Mouse (Mus musculus): Measurements from ENCODE around the gene Rpn2. TPM values are rescaled to one million over a fixed set of nuclear protein-coding genes. Genes with fewer than 3 reads are reported as not detected.
A peak's percentile ranks its signal among the peaks of the same experiment; 100 is the strongest.

Gene Rpn2
- polyA plus RNA-seq, 1 experiment from 2014 or later: 237 TPM

DNA sequence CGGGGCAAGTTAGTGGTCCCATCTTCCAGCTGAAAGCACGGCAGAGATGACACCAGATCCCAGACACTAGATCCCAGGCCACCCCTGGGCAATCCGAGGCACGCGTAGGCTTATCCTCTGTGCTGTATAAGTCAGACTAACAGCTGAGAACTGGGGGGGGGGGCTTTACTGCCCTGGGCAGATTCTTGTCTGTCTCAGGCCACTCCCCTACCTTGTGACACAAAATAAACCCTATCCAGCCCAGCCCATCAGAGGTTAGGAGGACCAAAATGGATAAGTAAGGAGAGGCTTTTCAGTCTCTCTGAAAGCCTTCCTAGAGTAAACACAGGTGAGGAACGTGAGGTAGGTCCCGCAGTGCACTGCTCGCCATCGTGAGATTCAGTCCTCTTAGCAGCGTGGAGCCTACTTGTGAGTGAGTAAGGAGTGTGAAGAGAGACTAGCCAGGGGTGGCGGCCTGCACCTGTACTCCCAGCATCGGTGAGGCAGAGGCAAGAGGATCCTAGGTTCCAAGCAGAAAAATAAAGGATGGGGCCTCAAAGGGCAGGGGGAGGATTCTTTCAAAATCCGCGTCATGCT, 37.6 kb downstream of the Rpn2 start:
- no peaks in the 10 kb centered on the region for H3K27me3 ChIP-seq (replicated peaks; ENCODE audit: control insufficient read depth, insufficient read depth, low read length)
- no peaks in the 10 kb centered on the region for H3K9me3 ChIP-seq (ENCODE audit: control insufficient read depth, low read length)
- ATAC-seq: no peak
- no peak overlapping the region for H3K4me3 ChIP-seq (ENCODE audit: low read length)
- no peak overlapping the region for H3K27ac ChIP-seq (ENCODE audit: low read depth, low read length)
- no peak overlapping the region for H3K9ac ChIP-seq (ENCODE audit: low read depth, low read length)
- H3K36me3 ChIP-seq (ENCODE audit: control insufficient read depth, insufficient read depth, low read length): peaks cover 24% of the 10 kb centered on the region
- no peak overlapping the region for H3K4me2 ChIP-seq (ENCODE audit: low read length)
- peaks cover 20% of the 10 kb centered on the region for H3K4me1 ChIP-seq (ENCODE audit: control insufficient read depth, insufficient read depth, low read depth, low read length)
- 91% methylated on average over 10 of the region's 14 CpGs for WGBS

DNA sequence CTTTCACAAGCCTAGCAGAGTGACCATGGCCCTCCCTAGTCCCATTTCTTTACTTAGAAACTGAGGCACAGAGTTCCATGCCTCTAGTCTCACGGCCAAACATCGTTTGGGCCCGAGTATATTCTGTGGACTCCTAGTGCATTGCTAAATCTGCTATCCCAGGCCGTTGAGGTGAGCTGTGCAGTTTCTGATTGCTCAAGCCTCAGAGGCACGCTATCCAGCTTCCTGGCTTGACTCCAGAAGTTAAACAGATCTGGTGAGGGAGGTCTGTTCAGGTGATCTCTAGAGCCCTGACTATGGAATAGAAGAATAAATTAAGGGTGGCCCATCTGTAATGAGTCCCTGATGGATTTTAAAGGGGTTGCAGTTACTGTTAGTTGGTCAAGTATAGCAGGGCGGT, 38.4 kb downstream of the Rpn2 start:
- no peak overlapping the region for H3K27ac ChIP-seq (ENCODE audit: low read depth, low read length)
- H3K9ac ChIP-seq (ENCODE audit: low read depth, low read length): no peak overlapping the region
- no peak for ATAC-seq
- WGBS: 81% methylated on average over 6 of the region's 6 CpGs
- no peak overlapping the region for H3K4me2 ChIP-seq (ENCODE audit: low read length)
- H3K9me3 ChIP-seq (ENCODE audit: control insufficient read depth, low read length): no peaks in the 10 kb centered on the region
- no peak overlapping the region for H3K4me3 ChIP-seq (ENCODE audit: low read length)
- peaks cover 28% of the 10 kb centered on the region for H3K36me3 ChIP-seq (ENCODE audit: control insufficient read depth, insufficient read depth, low read length)
- H3K4me1 ChIP-seq (ENCODE audit: control insufficient read depth, insufficient read depth, low read depth, low read length): peaks cover 26% of the 10 kb centered on the region
- no peaks in the 10 kb centered on the region for H3K27me3 ChIP-seq (replicated peaks; ENCODE audit: control insufficient read depth, insufficient read depth, low read length)

DNA sequence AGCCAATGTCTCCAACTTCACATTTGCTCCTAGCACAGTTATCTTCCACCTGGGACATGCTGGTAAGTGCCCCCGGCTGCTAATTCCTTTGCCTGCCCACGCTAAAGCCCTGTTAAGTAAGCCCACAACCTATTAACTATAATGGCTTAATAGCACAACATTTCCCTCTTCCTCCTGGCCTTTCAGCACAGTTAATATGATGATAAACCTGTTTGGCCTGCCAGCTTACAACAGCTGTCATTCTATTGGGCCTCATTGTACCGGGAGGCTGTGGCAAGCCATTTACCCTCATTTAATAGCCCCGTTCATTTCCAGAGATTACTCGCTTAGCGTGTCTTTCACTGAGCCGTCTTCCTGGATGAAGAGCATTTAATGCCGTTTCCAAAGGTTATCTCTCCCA, 41.3 kb downstream of the Rpn2 start:
- Histone ChIP-seq H3K27ac (ENCODE audit: low read depth, low read length) (no peak overlapping the region), H3K9me3 (ENCODE audit: control insufficient read depth, low read length) (no peaks in the 10 kb centered on the region), H3K36me3 (ENCODE audit: control insufficient read depth, insufficient read depth, low read length) (peaks cover 33% of the 10 kb centered on the region), H3K4me2 (ENCODE audit: low read length) (no peak overlapping the region), H3K4me1 (ENCODE audit: control insufficient read depth, insufficient read depth, low read depth, low read length) (peaks cover 18% of the 10 kb centered on the region), H3K9ac (ENCODE audit: low read depth, low read length) (no peak overlapping the region), H3K4me3 (ENCODE audit: low read length) (no peak overlapping the region), H3K27me3 (replicated peaks; ENCODE audit: control insufficient read depth, insufficient read depth, low read length) (no peaks in the 10 kb centered on the region)
- WGBS: 69% methylated on average over 8 of the region's 8 CpGs
- no peak; the same call in 1 of the 2 replicates for ATAC-seq

DNA sequence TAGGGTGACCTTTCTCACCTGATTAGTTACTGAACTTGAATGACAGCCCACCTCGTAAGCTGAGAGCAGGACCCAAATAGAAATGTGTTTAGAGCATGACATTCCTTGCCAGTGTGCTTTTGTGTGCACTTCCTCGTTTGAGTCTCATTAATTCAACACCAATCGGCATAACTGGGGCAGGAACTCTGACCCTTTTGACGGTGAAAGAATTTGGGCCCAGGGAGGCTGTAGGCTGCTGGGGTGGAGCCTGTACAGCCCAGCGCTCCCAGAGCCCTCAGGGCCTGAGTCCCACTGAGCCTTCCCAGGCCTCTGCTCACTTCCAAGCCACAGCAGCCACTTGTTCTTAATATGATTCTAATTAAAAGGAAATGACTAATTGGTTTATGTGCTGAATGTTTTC, 42.1 kb downstream of the Rpn2 start:
- 33% methylated on average over 5 of the region's 5 CpGs for WGBS
- no peak overlapping the region for H3K4me3 ChIP-seq (ENCODE audit: low read length)
- H3K4me2 ChIP-seq (ENCODE audit: low read length): no peak overlapping the region
- no peak overlapping the region for H3K9ac ChIP-seq (ENCODE audit: low read depth, low read length)
- H3K27me3 ChIP-seq (replicated peaks; ENCODE audit: control insufficient read depth, insufficient read depth, low read length): no peaks in the 10 kb centered on the region
- peaks cover 35% of the 10 kb centered on the region for H3K36me3 ChIP-seq (ENCODE audit: control insufficient read depth, insufficient read depth, low read length)
- H3K9me3 ChIP-seq (ENCODE audit: control insufficient read depth, low read length): no peaks in the 10 kb centered on the region
- no peak for ATAC-seq
- H3K27ac ChIP-seq (ENCODE audit: low read depth, low read length): no peak overlapping the region
- H3K4me1 ChIP-seq (ENCODE audit: control insufficient read depth, insufficient read depth, low read depth, low read length): peaks cover 18% of the 10 kb centered on the region

DNA sequence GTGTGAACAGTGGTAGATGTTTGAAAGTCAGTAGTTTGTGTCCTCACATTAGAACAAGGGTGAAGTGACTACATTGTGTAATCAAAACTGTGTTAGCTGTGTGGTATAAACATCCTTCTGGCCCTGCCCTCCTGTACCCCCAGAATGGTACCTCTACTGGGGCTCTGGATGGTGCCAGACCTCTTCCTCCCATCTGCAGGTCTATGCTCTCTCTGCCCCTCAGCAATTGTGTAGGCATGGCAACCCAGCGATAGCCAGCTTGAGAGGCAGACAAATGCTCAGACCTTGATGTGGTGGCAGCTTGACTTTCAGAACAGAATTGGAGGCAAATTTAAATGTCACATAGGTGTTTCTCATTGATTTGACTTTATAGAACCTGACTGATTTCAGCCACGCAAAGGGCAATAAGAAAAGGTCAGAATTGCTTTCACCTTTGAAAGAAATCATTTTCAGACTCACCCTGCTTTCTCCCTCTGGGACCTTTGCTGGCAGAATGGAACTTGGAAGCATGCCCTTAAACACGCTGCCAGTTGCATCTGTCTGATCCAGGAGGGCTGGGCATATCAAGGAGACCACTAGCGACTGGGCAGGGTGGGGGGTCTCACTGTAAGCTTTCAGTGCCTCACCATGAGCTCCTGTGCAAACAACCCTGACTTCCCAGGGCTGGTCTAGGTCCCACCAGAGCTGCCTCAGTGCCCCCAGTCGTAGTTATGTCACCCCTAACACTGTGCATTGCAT, 43.4 kb downstream of the Rpn2 start:
- no peak overlapping the region for H3K4me2 ChIP-seq (ENCODE audit: low read length)
- H3K27me3 ChIP-seq (replicated peaks; ENCODE audit: control insufficient read depth, insufficient read depth, low read length): no peaks in the 10 kb centered on the region
- H3K9me3 ChIP-seq (ENCODE audit: control insufficient read depth, low read length): no peaks in the 10 kb centered on the region
- WGBS: 56% methylated on average over 5 of the region's 5 CpGs
- H3K9ac ChIP-seq (ENCODE audit: low read depth, low read length): no peak overlapping the region
- peaks cover 28% of the 10 kb centered on the region for H3K36me3 ChIP-seq (ENCODE audit: control insufficient read depth, insufficient read depth, low read length)
- H3K27ac ChIP-seq (ENCODE audit: low read depth, low read length): peak overlapping the region; percentile 44
- ATAC-seq: 0 out of 2 replicates have a peak, but pooled peaks have one; percentile 30
- H3K4me3 ChIP-seq (ENCODE audit: low read length): no peak overlapping the region
- peaks cover 14% of the 10 kb centered on the region for H3K4me1 ChIP-seq (ENCODE audit: control insufficient read depth, insufficient read depth, low read depth, low read length)

DNA sequence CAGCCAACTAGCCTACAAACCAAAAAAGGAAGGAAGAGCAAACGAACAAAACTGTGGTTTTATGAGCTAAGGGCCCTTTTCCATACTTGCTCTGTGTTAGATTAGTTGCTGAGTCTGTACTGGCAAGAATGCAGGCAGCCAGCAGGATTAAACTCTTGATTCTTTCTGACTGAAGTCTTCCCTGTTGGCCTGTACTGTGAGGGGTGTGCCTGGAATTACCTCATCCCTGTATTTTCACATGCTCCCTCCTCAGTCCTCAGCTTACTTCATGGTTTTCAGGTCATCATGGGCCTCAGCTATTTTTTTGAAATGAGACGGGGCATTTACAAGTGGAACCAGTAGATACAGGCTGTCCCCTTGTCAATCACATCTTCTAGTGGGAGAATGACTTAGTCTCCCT, 46.4 kb downstream of the Rpn2 start:
- WGBS: 73% methylated on average over 2 of the region's 2 CpGs
- H3K36me3 ChIP-seq (ENCODE audit: control insufficient read depth, insufficient read depth, low read length): peaks cover 16% of the 10 kb centered on the region

DNA sequence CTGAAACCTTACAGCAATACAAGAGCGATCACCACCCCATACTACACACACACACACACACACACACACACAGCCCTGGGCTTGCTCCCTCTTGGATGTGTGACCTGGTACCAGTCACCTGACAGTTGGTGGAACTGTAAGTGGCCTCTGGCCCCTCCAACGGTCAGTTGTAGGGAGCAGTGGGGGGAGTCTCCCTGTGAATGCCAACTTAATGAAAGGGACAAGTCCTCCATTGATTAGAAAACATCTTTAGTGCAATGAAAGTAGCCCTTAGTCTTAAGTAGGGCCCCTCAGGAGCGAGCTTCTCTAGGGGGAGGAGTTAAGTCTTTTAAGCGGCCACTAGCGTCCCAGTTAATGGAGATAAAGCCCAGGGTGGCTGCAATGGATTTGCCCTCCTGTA, 49.3 kb downstream of the Rpn2 start:
- Histone ChIP-seq H3K4me3 (ENCODE audit: low read length) (no peak overlapping the region), H3K4me2 (ENCODE audit: low read length) (no peak overlapping the region), H3K9ac (ENCODE audit: low read depth, low read length) (no peak overlapping the region), H3K36me3 (ENCODE audit: control insufficient read depth, insufficient read depth, low read length) (peaks cover 10% of the 10 kb centered on the region), H3K27me3 (replicated peaks; ENCODE audit: control insufficient read depth, insufficient read depth, low read length) (no peaks in the 10 kb centered on the region), H3K9me3 (ENCODE audit: control insufficient read depth, low read length) (no peaks in the 10 kb centered on the region), H3K27ac (ENCODE audit: low read depth, low read length) (peak overlapping the region; percentile 49; the same call in 1 of the 2 replicates), H3K4me1 (ENCODE audit: control insufficient read depth, insufficient read depth, low read depth, low read length) (peaks cover 12% of the 10 kb centered on the region)
- WGBS: 13% methylated on average over 5 of the region's 5 CpGs
- peak; percentile 34 for ATAC-seq

More for the DNA sequence above, 46.4 kb downstream of the Rpn2 start:
- ATAC-seq: no peak
- Histone ChIP-seq H3K9ac (ENCODE audit: low read depth, low read length) (no peak overlapping the region), H3K4me1 (ENCODE audit: control insufficient read depth, insufficient read depth, low read depth, low read length) (peaks cover 23% of the 10 kb centered on the region), H3K9me3 (ENCODE audit: control insufficient read depth, low read length) (no peaks in the 10 kb centered on the region), H3K4me2 (ENCODE audit: low read length) (no peak overlapping the region), H3K27me3 (replicated peaks; ENCODE audit: control insufficient read depth, insufficient read depth, low read length) (no peaks in the 10 kb centered on the region), H3K4me3 (ENCODE audit: low read length) (no peak overlapping the region), H3K27ac (ENCODE audit: low read depth, low read length) (no peak overlapping the region)

DNA sequence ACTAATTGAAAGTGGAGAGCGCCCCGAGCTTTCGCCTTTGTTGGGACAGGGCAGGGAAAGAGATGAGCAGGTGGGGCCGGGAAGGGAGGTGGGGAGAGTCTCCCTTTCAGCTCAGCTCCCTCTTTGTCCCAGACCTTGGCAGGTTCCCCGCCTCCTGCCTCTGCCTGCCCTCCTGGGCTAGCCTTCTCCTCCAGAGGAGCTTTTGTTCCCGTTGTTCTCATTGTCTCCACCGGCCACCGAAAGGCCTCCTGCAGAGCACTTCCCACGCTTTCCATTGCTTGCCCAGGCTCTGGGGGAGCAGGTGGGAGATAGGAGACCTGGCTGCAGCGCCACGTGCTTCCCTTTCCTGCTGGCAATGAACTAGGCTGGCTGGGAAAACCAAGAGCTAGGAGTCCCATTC, 49.8 kb downstream of the Rpn2 start:
- Histone ChIP-seq H3K9me3 (ENCODE audit: control insufficient read depth, low read length) (no peaks in the 10 kb centered on the region), H3K27me3 (replicated peaks; ENCODE audit: control insufficient read depth, insufficient read depth, low read length) (no peaks in the 10 kb centered on the region), H3K4me1 (ENCODE audit: control insufficient read depth, insufficient read depth, low read depth, low read length) (peaks cover 12% of the 10 kb centered on the region), H3K4me2 (ENCODE audit: low read length) (no peak overlapping the region), H3K27ac (ENCODE audit: low read depth, low read length) (peak overlapping the region; percentile 49; the same call in 1 of the 2 replicates), H3K36me3 (ENCODE audit: control insufficient read depth, insufficient read depth, low read length) (peaks cover 8% of the 10 kb centered on the region), H3K4me3 (ENCODE audit: low read length) (no peak overlapping the region), H3K9ac (ENCODE audit: low read depth, low read length) (0 out of 2 replicates have a peak overlapping the region, but pooled peaks have one; percentile 13)
- ATAC-seq: peak; percentile 74
- 6% methylated on average over 11 of the region's 11 CpGs for WGBS

DNA sequence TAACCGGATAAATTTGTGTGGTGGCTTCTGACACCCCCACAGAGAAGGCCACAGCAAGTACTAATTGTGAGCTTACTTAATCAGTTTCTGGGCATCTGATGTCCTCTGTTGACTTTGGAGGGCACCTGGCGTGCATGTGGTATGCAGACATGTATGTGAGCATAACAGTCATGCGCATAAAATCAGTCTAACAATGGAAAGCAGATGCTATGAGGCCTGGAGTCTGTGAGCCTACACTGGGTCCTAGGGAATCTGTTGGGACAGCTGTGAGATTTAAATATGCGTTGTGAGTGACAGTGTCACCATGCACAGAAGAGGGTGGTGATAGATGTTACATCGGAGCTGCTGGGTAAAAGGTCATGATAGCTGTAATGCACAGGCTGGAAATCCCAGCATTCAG, 53.2 kb downstream of the Rpn2 start:
- no peak for ATAC-seq
- no peaks in the 10 kb centered on the region for H3K27me3 ChIP-seq (replicated peaks; ENCODE audit: control insufficient read depth, insufficient read depth, low read length)
- no peak overlapping the region for H3K9ac ChIP-seq (ENCODE audit: low read depth, low read length)
- no peak overlapping the region for H3K4me2 ChIP-seq (ENCODE audit: low read length)
- no peaks in the 10 kb centered on the region for H3K36me3 ChIP-seq (ENCODE audit: control insufficient read depth, insufficient read depth, low read length)
- H3K4me3 ChIP-seq (ENCODE audit: low read length): no peak overlapping the region
- H3K4me1 ChIP-seq (ENCODE audit: control insufficient read depth, insufficient read depth, low read depth, low read length): peaks cover 12% of the 10 kb centered on the region
- no peaks in the 10 kb centered on the region for H3K9me3 ChIP-seq (ENCODE audit: control insufficient read depth, low read length)
- H3K27ac ChIP-seq (ENCODE audit: low read depth, low read length): no peak overlapping the region
- 53% methylated on average over 5 of the region's 5 CpGs for WGBS

Data from hindbrain, embryonic 16.5 days (tissue).